Mouse (Mus musculus) cerebellum, adult (tissue): Measurements from ENCODE around the gene Rbm3.
"Not testable (repeated sequence)": the region's sequence is repeated elsewhere in the genome, so short reads cannot be mapped to it uniquely, and the experiment has no call there.

ENCODE experiments used
- ATAC-seq: cut with Nextera tagmentation; 2 replicates; pipeline ENCODE4 v1.9.2; 2017; ENCODE audit warnings: mild to moderate bottlenecking, moderate library complexity, mixed read lengths; ENCODE audit not compliant: insufficient number of reproducible peaks, low FRiP score, low TSS enrichment

The Rbm3 gene

GRCm38 (mm10) chrX:8132017-8132976 lies 13.4 kb downstream of the Rbm3 start, which contains the start of gene Wdr13:
TSS of gene Wdr13 (minus strand) at chrX:8132892.
- ATAC-seq: peak; percentile 86

- no peak for ATAC-seq
Observed at GRCm38 (mm10) chrX:8131393-8131792, 14.3 kb downstream of the Rbm3 start.

- no peak for ATAC-seq
Observed at GRCm38 (mm10) chrX:8125235-8125634, 20.4 kb downstream of the Rbm3 start.

GRCm38 (mm10) chrX:8123821-8124470 lies 21.7 kb downstream of the Rbm3 start:
- peak; percentile 56; the same call in 1 of the 2 replicates for ATAC-seq

GRCm38 (mm10) chrX:8117264-8117663 lies 28.4 kb downstream of the Rbm3 start:
- no peak for ATAC-seq

GRCm38 (mm10) chrX:8115275-8115674 lies 30.4 kb downstream of the Rbm3 start:
- ATAC-seq: no peak

- no peak for ATAC-seq
Observed at GRCm38 (mm10) chrX:8105019-8105418, 40.7 kb downstream of the Rbm3 start.

- ATAC-seq: no peak
Observed at GRCm38 (mm10) chrX:8102213-8102668, 43.4 kb downstream of the Rbm3 start.

- ATAC-seq: no peak
Observed at GRCm38 (mm10) chrX:8101017-8101416, 44.7 kb downstream of the Rbm3 start.

GRCm38 (mm10) chrX:8099435-8099834 lies 46.2 kb downstream of the Rbm3 start:
- no peak for ATAC-seq

- ATAC-seq: peak; percentile 98
Observed at GRCm38 (mm10) chrX:8096787-8097242, 48.9 kb downstream of the Rbm3 start.

- ATAC-seq: peak; percentile 95
Observed at GRCm38 (mm10) chrX:8096068-8096786, 49.5 kb downstream of the Rbm3 start.

GRCm38 (mm10) chrX:8095546-8095945 lies 50.1 kb downstream of the Rbm3 start:
- no peak for ATAC-seq

- ATAC-seq: not testable (repeated sequence)
Observed at GRCm38 (mm10) chrX:8090954-8091347, 54.7 kb downstream of the Rbm3 start.

GRCm38 (mm10) chrX:8090346-8090953 lies 55.2 kb downstream of the Rbm3 start, which contains the start of gene Was:
TSS of gene Was (minus strand) at chrX:8090498.
- no peak for ATAC-seq

GRCm38 (mm10) chrX:8089746-8090145 lies 55.9 kb downstream of the Rbm3 start:
- ATAC-seq: no peak
